Mouse (Mus musculus): ENCODE measurements around the gene Defb28. TPM values are rescaled to one million over a fixed set of nuclear protein-coding genes. Genes with fewer than 3 reads are reported as not detected.

The Defb28 gene
- polyA plus RNA-seq, 1 experiment from 2014 or later: not detected

GRCm38 (mm10) chr2:152511592-152511991 is 6.5 kb upstream of the Defb28 start, which contains the start of gene Defb26:
Gene Defb26 (minus strand): TSS chr2:152511692.
- no peak for ATAC-seq (ENCODE audit: low FRiP score)
- WGBS: 59% methylated on average over 1 of the region's 1 CpGs
- Histone ChIP-seq H3K9ac (no peak within 1 kb of the TSS), H3K36me3 (no peaks in the 10 kb centered on the region), H3K27ac (no peak within 1 kb of the TSS), H3K4me2 (no peak within 1 kb of the TSS), H3K9me3 (no peaks in the 10 kb centered on the region), H3K4me1 (replicated peaks) (no peaks in the 10 kb centered on the region), H3K4me3 (no peak within 1 kb of the TSS), H3K27me3 (no peaks in the 10 kb centered on the region)

DNA sequence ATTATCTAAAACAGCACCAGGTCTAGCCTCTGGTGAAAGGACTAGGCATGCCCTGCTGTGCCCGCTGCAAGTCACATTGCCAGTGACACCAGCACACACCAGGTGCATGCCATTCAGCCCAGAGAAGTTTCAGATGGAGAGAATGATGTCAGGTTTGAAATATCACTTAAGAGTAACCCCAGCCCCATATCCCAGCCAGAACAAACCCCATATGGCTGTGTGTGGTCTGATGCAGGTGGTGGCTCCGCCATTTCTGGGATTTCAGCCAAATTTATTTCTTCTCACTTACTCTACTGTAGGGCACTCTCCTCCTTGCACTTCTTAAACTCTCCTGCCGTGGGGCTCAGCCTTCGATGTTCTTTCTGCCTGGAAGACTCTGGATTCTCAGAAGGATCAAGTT is 2.0 kb upstream of the Defb28 start:
- H3K27me3 ChIP-seq: no peaks in the 10 kb centered on the region
- H3K9me3 ChIP-seq: no peaks in the 10 kb centered on the region
- H3K4me2 ChIP-seq: no peak overlapping the region
- no peak for ATAC-seq (ENCODE audit: low FRiP score)
- no peak overlapping the region for H3K27ac ChIP-seq
- no peaks in the 10 kb centered on the region for H3K4me1 ChIP-seq (replicated peaks)
- H3K4me3 ChIP-seq: no peak overlapping the region
- WGBS: 87% methylated on average over 4 of the region's 4 CpGs
- no peaks in the 10 kb centered on the region for H3K36me3 ChIP-seq
- no peak overlapping the region for H3K9ac ChIP-seq

DNA sequence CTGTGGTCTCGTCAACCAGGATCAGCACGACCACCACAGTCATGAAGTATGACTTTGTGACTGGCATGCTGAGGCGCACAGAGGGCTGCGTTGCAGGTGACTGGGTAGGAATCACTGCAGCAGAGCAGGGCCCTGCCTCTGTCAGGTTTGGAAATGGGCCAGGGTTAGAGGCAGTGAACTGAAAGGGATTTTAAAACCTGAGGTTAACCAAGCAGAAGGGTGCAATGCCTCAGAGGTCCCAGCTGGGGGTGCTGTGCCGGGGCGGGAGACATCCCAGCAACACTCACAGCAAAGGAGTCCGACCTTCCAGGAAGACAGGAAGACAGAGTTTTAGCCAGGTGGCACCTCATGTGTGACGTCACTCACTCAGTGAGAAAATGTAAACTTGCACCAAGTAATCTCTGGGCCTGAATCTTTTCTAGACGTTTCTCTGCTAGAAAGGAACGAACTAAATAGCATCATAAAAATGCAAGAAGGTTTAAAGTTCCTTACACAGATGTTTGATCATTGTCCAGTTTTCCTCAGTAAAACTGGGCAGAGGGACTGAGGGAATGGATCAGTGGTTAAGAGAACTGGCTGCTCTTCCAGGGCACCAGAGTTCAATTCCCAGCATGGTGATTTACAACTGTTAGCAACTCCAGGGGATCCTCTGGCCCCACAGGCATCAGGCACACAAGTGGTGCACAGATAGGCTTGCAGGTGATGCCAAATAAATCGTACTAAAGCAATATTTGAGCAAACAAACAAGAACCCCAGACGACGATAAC is 22.1 kb downstream of the Defb28 start, which contains the start of gene Defb29:
Gene Defb29, minus strand, starts transcription at position 155 of the 767 bp plus-strand sequence.
- no peaks in the 10 kb centered on the region for H3K4me1 ChIP-seq (replicated peaks)
- H3K27ac ChIP-seq: no peak within 1 kb of the TSS
- no peaks in the 10 kb centered on the region for H3K27me3 ChIP-seq
- no peak within 1 kb of the TSS for H3K9ac ChIP-seq
- H3K4me2 ChIP-seq: no peak within 1 kb of the TSS
- 56% methylated on average over 13 of the region's 13 CpGs for WGBS
- no peak for ATAC-seq (ENCODE audit: low FRiP score)
- no peaks in the 10 kb centered on the region for H3K36me3 ChIP-seq
- no peaks in the 10 kb centered on the region for H3K9me3 ChIP-seq
- no peak within 1 kb of the TSS for H3K4me3 ChIP-seq

- H3K4me1 ChIP-seq (replicated peaks): no peaks in the 10 kb centered on the region
- no peaks in the 10 kb centered on the region for H3K27me3 ChIP-seq
- no peak overlapping the region for H3K9ac ChIP-seq
- no peak overlapping the region for H3K27ac ChIP-seq
- H3K36me3 ChIP-seq: no peaks in the 10 kb centered on the region
- H3K9me3 ChIP-seq: no peaks in the 10 kb centered on the region
- H3K4me2 ChIP-seq: no peak overlapping the region
- no peak for ATAC-seq (ENCODE audit: low FRiP score)
- no peak overlapping the region for H3K4me3 ChIP-seq
- WGBS: 88% methylated on average over 9 of the region's 9 CpGs
Observed at GRCm38 (mm10) chr2:152541979-152542378, 23.9 kb downstream of the Defb28 start.

DNA sequence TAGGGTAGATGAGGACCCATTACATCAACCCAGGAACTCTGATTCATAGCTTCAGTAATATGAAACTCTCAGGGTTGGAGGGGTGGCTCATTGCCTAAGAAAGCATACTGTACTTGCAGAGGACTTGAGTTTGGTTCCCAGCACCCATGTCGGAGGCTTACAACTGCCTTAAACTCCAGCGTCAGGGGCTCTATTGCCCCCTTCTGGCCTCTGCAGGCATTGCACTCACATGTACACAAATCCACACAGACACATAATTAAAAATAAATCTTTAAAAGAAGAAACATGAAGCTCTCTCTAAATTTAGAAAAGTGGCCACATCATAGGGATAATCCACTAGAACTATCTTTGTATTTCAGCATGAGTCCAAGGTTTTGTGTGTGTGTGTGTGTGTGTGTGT is 24.8 kb downstream of the Defb28 start:
- no peak for ATAC-seq (ENCODE audit: low FRiP score)
- Histone ChIP-seq H3K4me1 (replicated peaks) (no peaks in the 10 kb centered on the region), H3K4me2 (no peak overlapping the region), H3K36me3 (no peaks in the 10 kb centered on the region), H3K27ac (no peak overlapping the region), H3K4me3 (no peak overlapping the region), H3K9me3 (no peaks in the 10 kb centered on the region), H3K9ac (no peak overlapping the region), H3K27me3 (no peaks in the 10 kb centered on the region)
- WGBS: 81% methylated on average over 2 of the region's 2 CpGs

GRCm38 (mm10) chr2:152543478-152543877 is 25.4 kb downstream of the Defb28 start:
- Histone ChIP-seq H3K9ac (no peak overlapping the region), H3K27ac (no peak overlapping the region), H3K4me1 (replicated peaks) (no peaks in the 10 kb centered on the region), H3K9me3 (no peaks in the 10 kb centered on the region), H3K27me3 (no peaks in the 10 kb centered on the region), H3K36me3 (no peaks in the 10 kb centered on the region), H3K4me2 (no peak overlapping the region), H3K4me3 (no peak overlapping the region)
- 73% methylated on average over 4 of the region's 4 CpGs for WGBS
- no peak for ATAC-seq (ENCODE audit: low FRiP score)

- Histone ChIP-seq H3K27me3 (no peaks in the 10 kb centered on the region), H3K36me3 (no peaks in the 10 kb centered on the region), H3K27ac (no peak overlapping the region), H3K9me3 (no peaks in the 10 kb centered on the region), H3K4me2 (no peak overlapping the region), H3K9ac (no peak overlapping the region), H3K4me3 (no peak overlapping the region), H3K4me1 (replicated peaks) (no peaks in the 10 kb centered on the region)
- 0 out of 2 replicates have a peak, but pooled peaks have one; percentile 52 for ATAC-seq (ENCODE audit: low FRiP score)
- WGBS: 27% methylated on average over 4 of the region's 4 CpGs
Observed at GRCm38 (mm10) chr2:152544691-152545090, 26.6 kb downstream of the Defb28 start.

DNA sequence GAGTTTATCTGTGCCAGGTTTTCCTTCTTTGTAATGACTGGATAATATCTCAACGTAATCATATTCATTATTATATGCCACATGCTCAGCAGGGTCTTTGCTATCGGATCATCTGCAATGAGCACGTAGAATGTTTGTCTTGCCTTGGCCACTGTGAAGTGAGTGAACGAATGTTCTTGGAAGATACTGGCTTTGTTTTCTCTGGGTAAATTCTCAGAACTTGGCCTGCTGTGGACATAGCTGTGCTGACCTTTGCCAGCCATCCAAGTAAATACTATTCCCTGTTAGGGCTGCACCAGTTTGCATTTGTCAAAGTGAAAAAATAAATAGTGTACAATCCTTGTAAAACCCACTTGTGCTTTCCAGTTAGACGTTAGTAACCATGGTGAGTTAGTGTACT is 30.1 kb downstream of the Defb28 start:
- no peak overlapping the region for H3K27ac ChIP-seq
- no peaks in the 10 kb centered on the region for H3K36me3 ChIP-seq
- H3K4me2 ChIP-seq: no peak overlapping the region
- ATAC-seq (ENCODE audit: low FRiP score): no peak
- H3K4me1 ChIP-seq (replicated peaks): no peaks in the 10 kb centered on the region
- WGBS: 70% methylated on average over 5 of the region's 5 CpGs
- H3K4me3 ChIP-seq: no peak overlapping the region
- no peaks in the 10 kb centered on the region for H3K9me3 ChIP-seq
- H3K27me3 ChIP-seq: no peaks in the 10 kb centered on the region
- H3K9ac ChIP-seq: no peak overlapping the region

DNA sequence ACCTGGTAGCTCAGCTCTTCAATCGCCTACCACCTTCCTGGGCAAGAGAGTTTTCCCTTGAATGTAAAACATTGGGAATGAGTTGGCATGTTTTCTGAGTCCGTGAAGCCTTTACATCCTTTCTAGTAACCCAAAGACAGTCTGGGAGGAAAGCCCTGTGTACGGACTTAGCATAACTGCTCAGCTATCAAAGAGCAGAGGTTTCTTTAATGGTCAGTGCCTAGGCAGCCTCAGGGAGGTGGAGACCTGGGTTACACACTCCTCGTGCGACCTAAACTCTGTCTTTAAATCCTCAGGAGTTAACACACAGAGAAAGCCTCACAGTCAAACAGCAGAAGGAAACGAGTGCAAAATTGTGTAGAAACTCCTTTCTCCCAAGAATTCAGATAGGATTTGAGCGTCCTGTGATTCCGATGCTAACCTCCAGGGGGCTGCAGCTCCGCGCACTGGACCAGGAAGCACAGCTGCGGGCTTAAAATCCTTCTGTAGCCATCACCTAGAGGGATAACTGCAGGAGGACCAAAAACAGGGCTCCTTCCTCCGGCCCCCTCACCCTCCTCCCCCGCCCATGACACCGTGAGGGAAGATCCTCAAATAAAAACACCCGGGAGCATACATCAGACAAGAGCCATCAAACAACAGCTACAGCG is 35.8 kb downstream of the Defb28 start:
- H3K36me3 ChIP-seq: no peaks in the 10 kb centered on the region
- no peaks in the 10 kb centered on the region for H3K9me3 ChIP-seq
- no peaks in the 10 kb centered on the region for H3K4me1 ChIP-seq (replicated peaks)
- no peak overlapping the region for H3K9ac ChIP-seq
- peak overlapping the region; percentile 17 for H3K4me3 ChIP-seq
- H3K27me3 ChIP-seq: no peaks in the 10 kb centered on the region
- WGBS: 16% methylated on average over 16 of the region's 16 CpGs
- H3K4me2 ChIP-seq: peak overlapping the region; percentile 42
- no peak overlapping the region for H3K27ac ChIP-seq
- no peak for ATAC-seq (ENCODE audit: low FRiP score)

- 93% methylated on average over 7 of the region's 7 CpGs for WGBS
- ATAC-seq (ENCODE audit: low FRiP score): no peak
- no peak overlapping the region for H3K9ac ChIP-seq
- no peaks in the 10 kb centered on the region for H3K9me3 ChIP-seq
- no peaks in the 10 kb centered on the region for H3K4me1 ChIP-seq (replicated peaks)
- no peaks in the 10 kb centered on the region for H3K36me3 ChIP-seq
- H3K4me3 ChIP-seq: no peak overlapping the region
- H3K27me3 ChIP-seq: no peaks in the 10 kb centered on the region
- no peak overlapping the region for H3K27ac ChIP-seq
- no peak overlapping the region for H3K4me2 ChIP-seq
Observed at GRCm38 (mm10) chr2:152556655-152557054, 38.6 kb downstream of the Defb28 start.

DNA sequence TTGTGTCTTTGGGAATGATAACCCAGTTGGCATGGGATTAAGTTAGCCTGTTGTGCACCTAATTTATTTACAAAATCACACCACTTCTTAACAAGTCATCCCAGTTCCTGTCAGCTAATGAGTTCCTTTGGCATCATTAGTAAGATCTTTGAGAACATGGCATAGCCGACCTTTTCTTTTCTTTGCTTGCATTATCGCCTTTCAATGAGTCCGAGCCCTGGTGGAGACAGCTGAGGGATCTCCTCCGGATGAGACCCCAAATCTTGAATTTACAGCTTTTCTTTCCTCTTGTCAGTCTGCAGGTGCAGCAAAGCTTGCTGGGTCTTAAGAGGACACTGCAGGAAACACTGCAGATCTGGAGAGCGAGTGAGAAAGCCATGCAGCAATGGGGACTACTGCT is 51.0 kb downstream of the Defb28 start, which contains the start of gene Gm17416:
Gene Gm17416, plus strand, starts transcription at position 301 of the 400 bp plus-strand sequence.
- H3K36me3 ChIP-seq: no peaks in the 10 kb centered on the region
- no peaks in the 10 kb centered on the region for H3K4me1 ChIP-seq (replicated peaks)
- 0 out of 2 replicates have a peak, but pooled peaks cover under 1% of the 10 kb centered on the region for H3K27me3 ChIP-seq
- H3K9me3 ChIP-seq: no peaks in the 10 kb centered on the region
- WGBS: 92% methylated on average over 5 of the region's 5 CpGs
- H3K9ac ChIP-seq: no peak within 1 kb of the TSS
- no peak within 1 kb of the TSS for H3K27ac ChIP-seq
- ATAC-seq (ENCODE audit: low FRiP score): no peak
- H3K4me2 ChIP-seq: no peak within 1 kb of the TSS
- no peak within 1 kb of the TSS for H3K4me3 ChIP-seq

- whole genome bisulfite sequencing: 87% methylated on average over 4 of the region's 4 CpGs
- Histone ChIP-seq H3K4me1 (replicated peaks) (no peaks in the 10 kb centered on the region), H3K27ac (no peak overlapping the region), H3K9me3 (no peaks in the 10 kb centered on the region), H3K4me2 (no peak overlapping the region), H3K4me3 (no peak overlapping the region), H3K27me3 (0 out of 2 replicates have a peak, but pooled peaks cover 4% of the 10 kb centered on the region), H3K9ac (no peak overlapping the region), H3K36me3 (no peaks in the 10 kb centered on the region)
- no peak for ATAC-seq (ENCODE audit: low FRiP score)
Observed at GRCm38 (mm10) chr2:152569881-152570280, 51.8 kb downstream of the Defb28 start.

Measured in hindbrain, embryonic 13.5 days (tissue).